ENCODE assay signal across 12 mouse cellular contexts in genomic region chr15:56066540-56066939, GRCm38 (mm10).
"Had no signal": no experiment of that assay in that cellular context is flagged by ENCODE, and none has a peak within 500 bp of the region (broad histone marks: within the 10 kb centered on the region; RNA-seq: fewer than 3 reads in every experiment).

No protein-coding gene starts in this region.

- H3K9me3 ChIP-seq: limb, embryonic 12.5 days; liver, embryonic 12.5 days; midbrain, embryonic 10.5 days; neural tube, embryonic 13.5 days had no signal

- H3K27me3 ChIP-seq: limb, embryonic 12.5 days; liver, embryonic 12.5 days; neural tube, embryonic 13.5 days had no signal

- ATAC-seq: liver, embryonic 12.5 days had no signal

- H3K9ac ChIP-seq: limb, embryonic 12.5 days; liver, embryonic 12.5 days; lung, embryonic 14.5 days; neural tube, embryonic 13.5 days had no signal

- H3K27ac ChIP-seq: limb, embryonic 12.5 days; liver, embryonic 12.5 days; midbrain, embryonic 10.5 days; neural tube, embryonic 13.5 days had no signal

- H3K4me2 ChIP-seq: limb, embryonic 12.5 days; liver, embryonic 12.5 days; lung, embryonic 14.5 days; neural tube, embryonic 13.5 days had no signal

- DNase-seq: kidney, adult 18-20 months; layer of hippocampus, adult 9-11 months; layer of hippocampus, postnatal 36 days; lung, postnatal 4 days; right cerebral cortex, adult 18-20 months; right cerebral cortex, postnatal 25 days; thymus, postnatal 36 days had no signal

- H3K4me1 ChIP-seq: liver, embryonic 12.5 days; midbrain, embryonic 10.5 days; neural tube, embryonic 13.5 days had no signal

- H3K4me3 ChIP-seq: limb, embryonic 12.5 days; liver, embryonic 12.5 days; midbrain, embryonic 10.5 days; neural tube, embryonic 13.5 days had no signal

- H3K36me3 ChIP-seq: limb, embryonic 12.5 days; liver, embryonic 12.5 days; midbrain, embryonic 10.5 days; neural tube, embryonic 13.5 days had no signal
